Mouse (Mus musculus): Measurements from ENCODE around the gene Elmo1. TPM values are rescaled to one million over a fixed set of nuclear protein-coding genes. Genes with fewer than 3 reads are reported as not detected.

The Elmo1 gene
- polyA plus RNA-seq, 1 experiment from 2014 or later: 10.6 TPM

GRCm38 (mm10) chr13:20301760-20302159 lies 211.4 kb downstream of the Elmo1 start:
- Histone ChIP-seq H3K36me3 (ENCODE audit: control insufficient read depth, insufficient read depth, low read length) (no peaks in the 10 kb centered on the region), H3K4me3 (ENCODE audit: low read depth, low read length) (no peak overlapping the region), H3K9me3 (ENCODE audit: control insufficient read depth, low read length) (no peaks in the 10 kb centered on the region), H3K27ac (ENCODE audit: low read depth, low read length) (no peak overlapping the region), H3K27me3 (replicated peaks; ENCODE audit: control insufficient read depth, insufficient read depth, low read length) (no peaks in the 10 kb centered on the region), H3K4me2 (no peak overlapping the region), H3K9ac (ENCODE audit: low read depth, low read length) (no peak overlapping the region), H3K4me1 (replicated peaks; ENCODE audit: control insufficient read depth, insufficient read depth, low read length) (no peaks in the 10 kb centered on the region)
- no peak for ATAC-seq (replicated peaks; ENCODE audit: low FRiP score)
- DNase-seq (ENCODE audit: low spot score): no peak
- 86% methylated on average over 7 of the region's 7 CpGs for WGBS

- Histone ChIP-seq H3K9ac (ENCODE audit: low read depth, low read length) (no peak overlapping the region), H3K4me2 (no peak overlapping the region), H3K27me3 (replicated peaks; ENCODE audit: control insufficient read depth, insufficient read depth, low read length) (no peaks in the 10 kb centered on the region), H3K36me3 (ENCODE audit: control insufficient read depth, insufficient read depth, low read length) (no peaks in the 10 kb centered on the region), H3K4me3 (ENCODE audit: low read depth, low read length) (no peak overlapping the region), H3K4me1 (replicated peaks; ENCODE audit: control insufficient read depth, insufficient read depth, low read length) (no peaks in the 10 kb centered on the region), H3K9me3 (ENCODE audit: control insufficient read depth, low read length) (no peaks in the 10 kb centered on the region), H3K27ac (ENCODE audit: low read depth, low read length) (no peak overlapping the region)
- WGBS: 76% methylated on average over 4 of the region's 4 CpGs
- no peak for DNase-seq (ENCODE audit: low spot score)
- ATAC-seq (replicated peaks; ENCODE audit: low FRiP score): no peak
These were observed 215.2 kb downstream of the Elmo1 start for GRCm38 (mm10) chr13:20305621-20306020.

GRCm38 (mm10) chr13:20306180-20307177 lies 216.1 kb downstream of the Elmo1 start:
- 58% methylated on average over 5 of the region's 5 CpGs for WGBS
- no peak overlapping the region for H3K27ac ChIP-seq (ENCODE audit: low read depth, low read length)
- DNase-seq (ENCODE audit: low spot score) (no peak), ATAC-seq (replicated peaks; ENCODE audit: low FRiP score) (no peak)
- no peaks in the 10 kb centered on the region for H3K27me3 ChIP-seq (replicated peaks; ENCODE audit: control insufficient read depth, insufficient read depth, low read length)
- H3K4me2 ChIP-seq: no peak overlapping the region
- no peaks in the 10 kb centered on the region for H3K36me3 ChIP-seq (ENCODE audit: control insufficient read depth, insufficient read depth, low read length)
- no peak overlapping the region for H3K4me3 ChIP-seq (ENCODE audit: low read depth, low read length)
- H3K9me3 ChIP-seq (ENCODE audit: control insufficient read depth, low read length): no peaks in the 10 kb centered on the region
- H3K4me1 ChIP-seq (replicated peaks; ENCODE audit: control insufficient read depth, insufficient read depth, low read length): no peaks in the 10 kb centered on the region
- no peak overlapping the region for H3K9ac ChIP-seq (ENCODE audit: low read depth, low read length)

GRCm38 (mm10) chr13:20307381-20307780 lies 217.0 kb downstream of the Elmo1 start:
- Histone ChIP-seq H3K36me3 (ENCODE audit: control insufficient read depth, insufficient read depth, low read length) (no peaks in the 10 kb centered on the region), H3K4me1 (replicated peaks; ENCODE audit: control insufficient read depth, insufficient read depth, low read length) (no peaks in the 10 kb centered on the region), H3K27me3 (replicated peaks; ENCODE audit: control insufficient read depth, insufficient read depth, low read length) (no peaks in the 10 kb centered on the region), H3K4me3 (ENCODE audit: low read depth, low read length) (no peak overlapping the region), H3K9ac (ENCODE audit: low read depth, low read length) (no peak overlapping the region), H3K27ac (ENCODE audit: low read depth, low read length) (no peak overlapping the region), H3K9me3 (ENCODE audit: control insufficient read depth, low read length) (no peaks in the 10 kb centered on the region), H3K4me2 (no peak overlapping the region)
- ATAC-seq (replicated peaks; ENCODE audit: low FRiP score) (no peak), DNase-seq (ENCODE audit: low spot score) (no peak)
- WGBS: 74% methylated on average over 2 of the region's 2 CpGs

GRCm38 (mm10) chr13:20311612-20312011 lies 221.2 kb downstream of the Elmo1 start:
- Histone ChIP-seq H3K9me3 (ENCODE audit: control insufficient read depth, low read length) (no peaks in the 10 kb centered on the region), H3K27me3 (replicated peaks; ENCODE audit: control insufficient read depth, insufficient read depth, low read length) (no peaks in the 10 kb centered on the region), H3K4me3 (ENCODE audit: low read depth, low read length) (no peak overlapping the region), H3K27ac (ENCODE audit: low read depth, low read length) (no peak overlapping the region), H3K4me2 (no peak overlapping the region), H3K4me1 (replicated peaks; ENCODE audit: control insufficient read depth, insufficient read depth, low read length) (no peaks in the 10 kb centered on the region), H3K36me3 (ENCODE audit: control insufficient read depth, insufficient read depth, low read length) (no peaks in the 10 kb centered on the region), H3K9ac (ENCODE audit: low read depth, low read length) (no peak overlapping the region)
- ATAC-seq (replicated peaks; ENCODE audit: low FRiP score) (no peak), DNase-seq (ENCODE audit: low spot score) (no peak)
- WGBS: 22% methylated on average over 3 of the region's 3 CpGs

- Histone ChIP-seq H3K36me3 (ENCODE audit: control insufficient read depth, insufficient read depth, low read length) (no peaks in the 10 kb centered on the region), H3K27ac (ENCODE audit: low read depth, low read length) (no peak overlapping the region), H3K4me1 (replicated peaks; ENCODE audit: control insufficient read depth, insufficient read depth, low read length) (no peaks in the 10 kb centered on the region), H3K9ac (ENCODE audit: low read depth, low read length) (no peak overlapping the region), H3K4me3 (ENCODE audit: low read depth, low read length) (no peak overlapping the region), H3K27me3 (replicated peaks; ENCODE audit: control insufficient read depth, insufficient read depth, low read length) (no peaks in the 10 kb centered on the region), H3K4me2 (no peak overlapping the region), H3K9me3 (ENCODE audit: control insufficient read depth, low read length) (no peaks in the 10 kb centered on the region)
- WGBS: 85% methylated on average over 6 of the region's 6 CpGs
- no peak for ATAC-seq (replicated peaks; ENCODE audit: low FRiP score)
- no peak for DNase-seq (ENCODE audit: low spot score)
These were observed 222.9 kb downstream of the Elmo1 start for GRCm38 (mm10) chr13:20313345-20313744.

- WGBS: 86% methylated on average over 11 of the region's 11 CpGs
- ATAC-seq (replicated peaks; ENCODE audit: low FRiP score): no peak
These were observed 225.7 kb downstream of the Elmo1 start for GRCm38 (mm10) chr13:20316139-20316538.

GRCm38 (mm10) chr13:20318615-20319219 lies 228.3 kb downstream of the Elmo1 start:
- H3K27me3 ChIP-seq (replicated peaks; ENCODE audit: control insufficient read depth, insufficient read depth, low read length): no peaks in the 10 kb centered on the region
- no peaks in the 10 kb centered on the region for H3K36me3 ChIP-seq (ENCODE audit: control insufficient read depth, insufficient read depth, low read length)
- H3K9ac ChIP-seq (ENCODE audit: low read depth, low read length): no peak overlapping the region
- H3K27ac ChIP-seq (ENCODE audit: low read depth, low read length): no peak overlapping the region
- ATAC-seq (replicated peaks; ENCODE audit: low FRiP score): no peak
- DNase-seq (ENCODE audit: low spot score): no peak
- no peak overlapping the region for H3K4me2 ChIP-seq
- no peaks in the 10 kb centered on the region for H3K9me3 ChIP-seq (ENCODE audit: control insufficient read depth, low read length)
- H3K4me1 ChIP-seq (replicated peaks; ENCODE audit: control insufficient read depth, insufficient read depth, low read length): no peaks in the 10 kb centered on the region
- H3K4me3 ChIP-seq (ENCODE audit: low read depth, low read length): no peak overlapping the region
- WGBS: 87% methylated on average over 3 of the region's 3 CpGs

More at GRCm38 (mm10) chr13:20316139-20316538, 225.7 kb downstream of the Elmo1 start:
- Histone ChIP-seq H3K4me3 (ENCODE audit: low read depth, low read length) (no peak overlapping the region), H3K9me3 (ENCODE audit: control insufficient read depth, low read length) (no peaks in the 10 kb centered on the region), H3K4me1 (replicated peaks; ENCODE audit: control insufficient read depth, insufficient read depth, low read length) (no peaks in the 10 kb centered on the region), H3K36me3 (ENCODE audit: control insufficient read depth, insufficient read depth, low read length) (no peaks in the 10 kb centered on the region), H3K27me3 (replicated peaks; ENCODE audit: control insufficient read depth, insufficient read depth, low read length) (no peaks in the 10 kb centered on the region), H3K27ac (ENCODE audit: low read depth, low read length) (no peak overlapping the region), H3K4me2 (no peak overlapping the region), H3K9ac (ENCODE audit: low read depth, low read length) (no peak overlapping the region)
- no peak for DNase-seq (ENCODE audit: low spot score)
